Mouse (Mus musculus): Measurements from ENCODE around the gene Hipk3. TPM values are rescaled to one million over a fixed set of nuclear protein-coding genes. Genes with fewer than 3 reads are reported as not detected.

Hipk3 gene
- polyA plus RNA-seq, 1 experiment from 2014 or later, result 14.9 TPM

DNA sequence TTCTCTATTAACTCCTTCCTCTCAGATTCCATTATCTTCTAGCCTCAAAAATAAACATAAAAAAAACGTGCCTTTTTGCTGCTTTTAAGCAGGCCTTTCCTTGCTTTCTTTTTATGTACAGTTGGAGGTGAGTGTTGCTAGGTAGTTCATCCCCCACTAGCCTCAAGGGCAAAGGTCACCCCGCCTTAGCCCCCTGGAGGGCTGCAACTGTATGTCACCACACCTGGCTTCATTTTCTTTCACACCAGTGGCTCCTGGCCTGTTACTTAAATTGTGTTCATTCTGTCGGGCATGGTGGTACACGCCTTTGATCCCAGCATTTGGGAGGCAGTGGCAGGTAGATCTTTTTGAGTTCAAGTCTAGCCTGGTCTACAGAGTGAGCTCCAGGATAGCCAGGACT is 51.9 kb downstream of the Hipk3 start:
- 73% methylated on average over 4 of the region's 4 CpGs for WGBS
- Histone ChIP-seq H3K36me3 (ENCODE audit: control insufficient read depth, insufficient read depth, low read length) (no peaks in the 10 kb centered on the region), H3K27ac (ENCODE audit: low read depth, low read length) (no peak overlapping the region), H3K4me2 (ENCODE audit: low read depth) (no peak overlapping the region), H3K27me3 (ENCODE audit: control insufficient read depth, insufficient read depth, low read length) (no peaks in the 10 kb centered on the region), H3K4me1 (ENCODE audit: control insufficient read depth, insufficient read depth, low read length) (no peaks in the 10 kb centered on the region), H3K4me3 (ENCODE audit: low read depth, low read length) (no peak overlapping the region), H3K9ac (ENCODE audit: low read length) (no peak overlapping the region), H3K9me3 (ENCODE audit: control insufficient read depth, low read length) (no peaks in the 10 kb centered on the region)
- ATAC-seq (ENCODE audit: insufficient read depth, low FRiP score, low TSS enrichment) (no peak), DNase-seq (ENCODE audit: low spot score) (no peak)

- H3K4me1 ChIP-seq (ENCODE audit: control insufficient read depth, insufficient read depth, low read length), result no peaks in the 10 kb centered on the region
- no peak overlapping the region for H3K9ac ChIP-seq (ENCODE audit: low read length)
- no peak overlapping the region for H3K27ac ChIP-seq (ENCODE audit: low read depth, low read length)
- WGBS, result 96% methylated on average over 3 of the region's 3 CpGs
- no peak for DNase-seq (ENCODE audit: low spot score)
- no peak overlapping the region for H3K4me2 ChIP-seq (ENCODE audit: low read depth)
- no peak for ATAC-seq (ENCODE audit: insufficient read depth, low FRiP score, low TSS enrichment)
- H3K4me3 ChIP-seq (ENCODE audit: low read depth, low read length), result no peak overlapping the region
- no peaks in the 10 kb centered on the region for H3K9me3 ChIP-seq (ENCODE audit: control insufficient read depth, low read length)
- H3K36me3 ChIP-seq (ENCODE audit: control insufficient read depth, insufficient read depth, low read length), result no peaks in the 10 kb centered on the region
- H3K27me3 ChIP-seq (ENCODE audit: control insufficient read depth, insufficient read depth, low read length), result no peaks in the 10 kb centered on the region
Observed at GRCm38 (mm10) chr2:104436226-104436625, 58.0 kb downstream of the Hipk3 start.

GRCm38 (mm10) chr2:104431067-104431466 is 63.2 kb downstream of the Hipk3 start:
- DNase-seq (ENCODE audit: low spot score) (no peak), ATAC-seq (ENCODE audit: insufficient read depth, low FRiP score, low TSS enrichment) (no peak)
- H3K4me3 ChIP-seq (ENCODE audit: low read depth, low read length), result no peak overlapping the region
- H3K9ac ChIP-seq (ENCODE audit: low read length), result no peak overlapping the region
- no peak overlapping the region for H3K4me2 ChIP-seq (ENCODE audit: low read depth)
- no peaks in the 10 kb centered on the region for H3K27me3 ChIP-seq (ENCODE audit: control insufficient read depth, insufficient read depth, low read length)
- WGBS, result 95% methylated on average over 6 of the region's 6 CpGs
- no peaks in the 10 kb centered on the region for H3K9me3 ChIP-seq (ENCODE audit: control insufficient read depth, low read length)
- no peak overlapping the region for H3K27ac ChIP-seq (ENCODE audit: low read depth, low read length)
- no peaks in the 10 kb centered on the region for H3K36me3 ChIP-seq (ENCODE audit: control insufficient read depth, insufficient read depth, low read length)
- no peaks in the 10 kb centered on the region for H3K4me1 ChIP-seq (ENCODE audit: control insufficient read depth, insufficient read depth, low read length)

DNA sequence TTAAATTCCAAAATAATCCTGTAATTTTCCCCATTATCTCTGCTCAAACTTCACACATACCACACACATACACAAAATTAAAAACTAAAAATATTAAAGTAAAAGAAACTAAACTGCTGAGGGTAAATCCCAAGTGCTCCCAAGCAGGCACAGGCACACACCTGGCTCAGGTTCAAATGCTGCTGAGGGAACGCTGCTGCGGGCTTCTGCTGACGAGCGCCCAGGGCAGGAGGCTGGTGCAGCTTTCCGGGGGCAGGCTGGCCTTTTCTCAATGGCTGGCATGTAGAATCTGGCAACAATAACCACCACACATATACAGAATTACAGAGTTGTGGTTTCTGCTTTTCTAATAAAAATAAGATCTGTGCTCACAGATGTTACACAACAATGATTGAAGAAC is 63.7 kb downstream of the Hipk3 start:
- Histone ChIP-seq H3K4me2 (ENCODE audit: low read depth) (no peak overlapping the region), H3K9me3 (ENCODE audit: control insufficient read depth, low read length) (no peaks in the 10 kb centered on the region), H3K4me1 (ENCODE audit: control insufficient read depth, insufficient read depth, low read length) (no peaks in the 10 kb centered on the region), H3K27ac (ENCODE audit: low read depth, low read length) (no peak overlapping the region), H3K9ac (ENCODE audit: low read length) (no peak overlapping the region), H3K27me3 (ENCODE audit: control insufficient read depth, insufficient read depth, low read length) (no peaks in the 10 kb centered on the region), H3K36me3 (ENCODE audit: control insufficient read depth, insufficient read depth, low read length) (no peaks in the 10 kb centered on the region), H3K4me3 (ENCODE audit: low read depth, low read length) (no peak overlapping the region)
- no peak for ATAC-seq (ENCODE audit: insufficient read depth, low FRiP score, low TSS enrichment)
- no peak for DNase-seq (ENCODE audit: low spot score)
- WGBS, result 99% methylated on average over 5 of the region's 5 CpGs

DNA sequence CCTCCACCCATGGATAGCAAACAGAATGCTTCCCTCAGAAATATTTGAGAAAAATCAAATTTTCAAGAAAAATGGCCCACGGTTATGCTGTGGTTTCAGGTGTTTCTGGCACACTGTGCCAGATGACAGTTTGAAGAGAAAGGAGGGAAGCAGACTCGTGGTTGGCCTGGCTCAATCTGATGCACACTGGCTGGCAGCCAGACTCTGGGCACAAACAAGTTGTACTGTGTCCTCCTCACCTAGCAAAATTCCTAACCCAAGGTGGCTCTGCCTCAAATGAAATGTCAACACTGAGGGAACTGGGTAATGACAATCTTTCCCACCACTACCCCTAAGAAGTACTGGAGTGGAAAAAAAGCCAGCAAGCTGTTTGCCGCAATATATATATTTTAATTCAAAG is 68.1 kb downstream of the Hipk3 start:
- Histone ChIP-seq H3K27me3 (ENCODE audit: control insufficient read depth, insufficient read depth, low read length) (no peaks in the 10 kb centered on the region), H3K36me3 (ENCODE audit: control insufficient read depth, insufficient read depth, low read length) (no peaks in the 10 kb centered on the region), H3K4me1 (ENCODE audit: control insufficient read depth, insufficient read depth, low read length) (no peaks in the 10 kb centered on the region), H3K4me2 (ENCODE audit: low read depth) (no peak overlapping the region), H3K27ac (ENCODE audit: low read depth, low read length) (no peak overlapping the region), H3K9me3 (ENCODE audit: control insufficient read depth, low read length) (no peaks in the 10 kb centered on the region), H3K4me3 (ENCODE audit: low read depth, low read length) (no peak overlapping the region), H3K9ac (ENCODE audit: low read length) (no peak overlapping the region)
- no peak for DNase-seq (ENCODE audit: low spot score)
- ATAC-seq (ENCODE audit: insufficient read depth, low FRiP score, low TSS enrichment), result no peak
- 87% methylated on average over 3 of the region's 3 CpGs for WGBS

GRCm38 (mm10) chr2:104422230-104422629 is 72.0 kb downstream of the Hipk3 start:
- Histone ChIP-seq H3K27ac (ENCODE audit: low read depth, low read length) (no peak overlapping the region), H3K27me3 (ENCODE audit: control insufficient read depth, insufficient read depth, low read length) (no peaks in the 10 kb centered on the region), H3K36me3 (ENCODE audit: control insufficient read depth, insufficient read depth, low read length) (no peaks in the 10 kb centered on the region), H3K4me1 (ENCODE audit: control insufficient read depth, insufficient read depth, low read length) (no peaks in the 10 kb centered on the region), H3K4me3 (ENCODE audit: low read depth, low read length) (no peak overlapping the region), H3K4me2 (ENCODE audit: low read depth) (no peak overlapping the region), H3K9me3 (ENCODE audit: control insufficient read depth, low read length) (no peaks in the 10 kb centered on the region), H3K9ac (ENCODE audit: low read length) (no peak overlapping the region)
- ATAC-seq (ENCODE audit: insufficient read depth, low FRiP score, low TSS enrichment) (peak; percentile 38; the same call in 1 of the 2 replicates), DNase-seq (ENCODE audit: low spot score) (peak; percentile 35)
- WGBS, result 8% methylated on average over 1 of the region's 1 CpGs

GRCm38 (mm10) chr2:104420805-104421204 is 73.4 kb downstream of the Hipk3 start:
- DNase-seq (ENCODE audit: low spot score) (no peak), ATAC-seq (ENCODE audit: insufficient read depth, low FRiP score, low TSS enrichment) (no peak)
- no peak overlapping the region for H3K4me3 ChIP-seq (ENCODE audit: low read depth, low read length)
- no peak overlapping the region for H3K27ac ChIP-seq (ENCODE audit: low read depth, low read length)
- no peak overlapping the region for H3K9ac ChIP-seq (ENCODE audit: low read length)
- no peaks in the 10 kb centered on the region for H3K9me3 ChIP-seq (ENCODE audit: control insufficient read depth, low read length)
- WGBS, result 87% methylated on average over 4 of the region's 4 CpGs
- no peaks in the 10 kb centered on the region for H3K4me1 ChIP-seq (ENCODE audit: control insufficient read depth, insufficient read depth, low read length)
- H3K27me3 ChIP-seq (ENCODE audit: control insufficient read depth, insufficient read depth, low read length), result no peaks in the 10 kb centered on the region
- no peaks in the 10 kb centered on the region for H3K36me3 ChIP-seq (ENCODE audit: control insufficient read depth, insufficient read depth, low read length)
- no peak overlapping the region for H3K4me2 ChIP-seq (ENCODE audit: low read depth)

- ATAC-seq (ENCODE audit: insufficient read depth, low FRiP score, low TSS enrichment), result no peak
- Histone ChIP-seq H3K27ac (ENCODE audit: low read depth, low read length) (no peak overlapping the region), H3K4me1 (ENCODE audit: control insufficient read depth, insufficient read depth, low read length) (no peaks in the 10 kb centered on the region), H3K9me3 (ENCODE audit: control insufficient read depth, low read length) (no peaks in the 10 kb centered on the region), H3K4me3 (ENCODE audit: low read depth, low read length) (no peak overlapping the region), H3K27me3 (ENCODE audit: control insufficient read depth, insufficient read depth, low read length) (no peaks in the 10 kb centered on the region), H3K4me2 (ENCODE audit: low read depth) (no peak overlapping the region), H3K36me3 (ENCODE audit: control insufficient read depth, insufficient read depth, low read length) (no peaks in the 10 kb centered on the region), H3K9ac (ENCODE audit: low read length) (no peak overlapping the region)
- no peak for DNase-seq (ENCODE audit: low spot score)
- 82% methylated on average over 1 of the region's 1 CpGs for WGBS
Observed at GRCm38 (mm10) chr2:104419999-104420398, 74.2 kb downstream of the Hipk3 start.

- no peaks in the 10 kb centered on the region for H3K4me1 ChIP-seq (ENCODE audit: control insufficient read depth, insufficient read depth, low read length)
- DNase-seq (ENCODE audit: low spot score), result no peak
- H3K9ac ChIP-seq (ENCODE audit: low read length), result no peak overlapping the region
- H3K27ac ChIP-seq (ENCODE audit: low read depth, low read length), result no peak overlapping the region
- H3K9me3 ChIP-seq (ENCODE audit: control insufficient read depth, low read length), result no peaks in the 10 kb centered on the region
- H3K4me2 ChIP-seq (ENCODE audit: low read depth), result no peak overlapping the region
- H3K4me3 ChIP-seq (ENCODE audit: low read depth, low read length), result no peak overlapping the region
- no peaks in the 10 kb centered on the region for H3K36me3 ChIP-seq (ENCODE audit: control insufficient read depth, insufficient read depth, low read length)
- H3K27me3 ChIP-seq (ENCODE audit: control insufficient read depth, insufficient read depth, low read length), result no peaks in the 10 kb centered on the region
- WGBS, result 77% methylated on average over 2 of the region's 2 CpGs
- no peak for ATAC-seq (ENCODE audit: insufficient read depth, low FRiP score, low TSS enrichment)
Observed at GRCm38 (mm10) chr2:104419411-104419810, 74.8 kb downstream of the Hipk3 start.

Data from neural tube, embryonic 11.5 days (tissue).